Mouse (Mus musculus): ENCODE data around the gene Sppl2b. TPM values are rescaled to one million over a fixed set of nuclear protein-coding genes. Genes with fewer than 3 reads are reported as not detected.

The Sppl2b gene
- polyA plus RNA-seq, 1 experiment from 2014 or later: 49.3 TPM

- no peak for ATAC-seq (ENCODE audit: insufficient number of reproducible peaks, insufficient read depth, low FRiP score, low TSS enrichment, low read depth)
- Histone ChIP-seq H3K4me2 (peak overlapping the region; percentile 96; the same call in 1 of the 2 replicates), H3K9ac (peak overlapping the region; percentile 92), H3K9me3 (no peaks in the 10 kb centered on the region), H3K4me1 (peaks cover 40% of the 10 kb centered on the region), H3K36me3 (peaks cover 24% of the 10 kb centered on the region), H3K27ac (peak overlapping the region; percentile 60; the same call in 1 of the 2 replicates), H3K4me3 (no peak overlapping the region), H3K27me3 (no peaks in the 10 kb centered on the region)
- 66% methylated on average over 5 of the region's 5 CpGs for WGBS
These were observed 1.8 kb downstream of the Sppl2b start for GRCm38 (mm10) chr10:80856908-80857307.

- Histone ChIP-seq H3K4me2 (peak overlapping the region; percentile 96), H3K36me3 (peaks cover 24% of the 10 kb centered on the region), H3K9me3 (no peaks in the 10 kb centered on the region), H3K27ac (peak overlapping the region; percentile 60; the same call in 1 of the 2 replicates), H3K27me3 (no peaks in the 10 kb centered on the region), H3K9ac (peak overlapping the region; percentile 92), H3K4me1 (peaks cover 40% of the 10 kb centered on the region), H3K4me3 (no peak overlapping the region)
- 34% methylated on average over 8 of the region's 8 CpGs for WGBS
- ATAC-seq (ENCODE audit: insufficient number of reproducible peaks, insufficient read depth, low FRiP score, low TSS enrichment, low read depth): no peak
These were observed 2.3 kb downstream of the Sppl2b start for GRCm38 (mm10) chr10:80857386-80857785.

- H3K4me3 ChIP-seq: no peak overlapping the region
- peak overlapping the region; percentile 92 for H3K9ac ChIP-seq
- peak overlapping the region; percentile 96 for H3K4me2 ChIP-seq
- no peaks in the 10 kb centered on the region for H3K9me3 ChIP-seq
- 42% methylated on average over 3 of the region's 3 CpGs for WGBS
- H3K27ac ChIP-seq: peak overlapping the region; percentile 60; the same call in 1 of the 2 replicates
- H3K36me3 ChIP-seq: peaks cover 26% of the 10 kb centered on the region
- no peak for ATAC-seq (ENCODE audit: insufficient number of reproducible peaks, insufficient read depth, low FRiP score, low TSS enrichment, low read depth)
- no peaks in the 10 kb centered on the region for H3K27me3 ChIP-seq
- H3K4me1 ChIP-seq: peaks cover 40% of the 10 kb centered on the region
These were observed 2.8 kb downstream of the Sppl2b start for GRCm38 (mm10) chr10:80857848-80858247.

- Histone ChIP-seq H3K27me3 (no peaks in the 10 kb centered on the region), H3K9me3 (no peaks in the 10 kb centered on the region), H3K4me2 (no peak overlapping the region), H3K4me3 (no peak overlapping the region), H3K9ac (peak overlapping the region; percentile 92), H3K4me1 (peaks cover 37% of the 10 kb centered on the region), H3K36me3 (peaks cover 26% of the 10 kb centered on the region), H3K27ac (no peak overlapping the region)
- 82% methylated on average over 7 of the region's 7 CpGs for WGBS
- ATAC-seq (ENCODE audit: insufficient number of reproducible peaks, insufficient read depth, low FRiP score, low TSS enrichment, low read depth): no peak
These were observed 3.4 kb downstream of the Sppl2b start for GRCm38 (mm10) chr10:80858350-80858935.

GRCm38 (mm10) chr10:80862305-80862704 lies 7.2 kb downstream of the Sppl2b start:
- 91% methylated on average over 5 of the region's 5 CpGs for WGBS
- H3K36me3 ChIP-seq: peaks cover 62% of the 10 kb centered on the region

GRCm38 (mm10) chr10:80864446-80864845 lies 9.4 kb downstream of the Sppl2b start:
- Histone ChIP-seq H3K27ac (no peak overlapping the region), H3K36me3 (peaks cover 78% of the 10 kb centered on the region), H3K27me3 (no peaks in the 10 kb centered on the region), H3K4me3 (no peak overlapping the region), H3K9ac (no peak overlapping the region), H3K4me2 (no peak overlapping the region), H3K9me3 (no peaks in the 10 kb centered on the region), H3K4me1 (no peaks in the 10 kb centered on the region)
- no peak for ATAC-seq (ENCODE audit: insufficient number of reproducible peaks, insufficient read depth, low FRiP score, low TSS enrichment, low read depth)
- WGBS: 90% methylated on average over 16 of the region's 16 CpGs

More at GRCm38 (mm10) chr10:80862305-80862704, 7.2 kb downstream of the Sppl2b start:
- H3K9me3 ChIP-seq: no peaks in the 10 kb centered on the region
- no peak overlapping the region for H3K4me2 ChIP-seq
- H3K4me3 ChIP-seq: no peak overlapping the region
- no peak overlapping the region for H3K27ac ChIP-seq
- ATAC-seq (ENCODE audit: insufficient number of reproducible peaks, insufficient read depth, low FRiP score, low TSS enrichment, low read depth): no peak
- peaks cover 8% of the 10 kb centered on the region for H3K4me1 ChIP-seq
- H3K9ac ChIP-seq: no peak overlapping the region
- no peaks in the 10 kb centered on the region for H3K27me3 ChIP-seq

GRCm38 (mm10) chr10:80870993-80871392 lies 15.9 kb downstream of the Sppl2b start:
- no peak for ATAC-seq (ENCODE audit: insufficient number of reproducible peaks, insufficient read depth, low FRiP score, low TSS enrichment, low read depth)
- H3K27ac ChIP-seq: no peak overlapping the region
- H3K27me3 ChIP-seq: 0 out of 2 replicates have a peak, but pooled peaks cover 5% of the 10 kb centered on the region
- peaks cover 29% of the 10 kb centered on the region for H3K36me3 ChIP-seq
- no peak overlapping the region for H3K4me2 ChIP-seq
- no peaks in the 10 kb centered on the region for H3K4me1 ChIP-seq
- no peak overlapping the region for H3K4me3 ChIP-seq
- H3K9me3 ChIP-seq: no peaks in the 10 kb centered on the region
- H3K9ac ChIP-seq: no peak overlapping the region
- WGBS: 71% methylated on average over 1 of the region's 6 CpGs

GRCm38 (mm10) chr10:80871581-80871980 lies 16.5 kb downstream of the Sppl2b start, which contains the start of gene Tmprss9:
Gene Tmprss9 (plus strand): TSS chr10:80871848.
- WGBS: 20% methylated on average over 9 of the region's 9 CpGs
- ATAC-seq (ENCODE audit: insufficient number of reproducible peaks, insufficient read depth, low FRiP score, low TSS enrichment, low read depth): no peak

GRCm38 (mm10) chr10:80874035-80874434 lies 19.0 kb downstream of the Sppl2b start:
- Histone ChIP-seq H3K4me1 (no peaks in the 10 kb centered on the region), H3K9me3 (no peaks in the 10 kb centered on the region), H3K27me3 (0 out of 2 replicates have a peak, but pooled peaks cover 5% of the 10 kb centered on the region), H3K36me3 (no peaks in the 10 kb centered on the region), H3K27ac (no peak overlapping the region), H3K4me2 (no peak overlapping the region), H3K9ac (peak overlapping the region; percentile 17; the same call in 1 of the 2 replicates), H3K4me3 (no peak overlapping the region)
- WGBS: 80% methylated on average over 9 of the region's 9 CpGs
- no peak for ATAC-seq (ENCODE audit: insufficient number of reproducible peaks, insufficient read depth, low FRiP score, low TSS enrichment, low read depth)

More at GRCm38 (mm10) chr10:80871581-80871980, 16.5 kb downstream of the Sppl2b start, which contains the start of gene Tmprss9:
- Histone ChIP-seq H3K9me3 (no peaks in the 10 kb centered on the region), H3K27me3 (0 out of 2 replicates have a peak, but pooled peaks cover 5% of the 10 kb centered on the region), H3K4me2 (no peak within 1 kb of the TSS), H3K36me3 (peaks cover 23% of the 10 kb centered on the region), H3K4me1 (no peaks in the 10 kb centered on the region), H3K9ac (no peak within 1 kb of the TSS), H3K27ac (no peak within 1 kb of the TSS), H3K4me3 (no peak within 1 kb of the TSS)

- Histone ChIP-seq H3K9me3 (no peaks in the 10 kb centered on the region), H3K27me3 (0 out of 2 replicates have a peak, but pooled peaks cover 5% of the 10 kb centered on the region), H3K9ac (no peak overlapping the region), H3K27ac (no peak overlapping the region), H3K4me3 (no peak overlapping the region), H3K4me1 (no peaks in the 10 kb centered on the region), H3K4me2 (no peak overlapping the region), H3K36me3 (no peaks in the 10 kb centered on the region)
- no peak for ATAC-seq (ENCODE audit: insufficient number of reproducible peaks, insufficient read depth, low FRiP score, low TSS enrichment, low read depth)
- 33% methylated on average over 5 of the region's 5 CpGs for WGBS
These were observed 21.0 kb downstream of the Sppl2b start for GRCm38 (mm10) chr10:80876028-80876427.

GRCm38 (mm10) chr10:80876594-80876993 lies 21.5 kb downstream of the Sppl2b start:
- no peak overlapping the region for H3K4me2 ChIP-seq
- H3K36me3 ChIP-seq: no peaks in the 10 kb centered on the region
- no peaks in the 10 kb centered on the region for H3K4me1 ChIP-seq
- ATAC-seq (ENCODE audit: insufficient number of reproducible peaks, insufficient read depth, low FRiP score, low TSS enrichment, low read depth): no peak
- no peak overlapping the region for H3K27ac ChIP-seq
- 0 out of 2 replicates have a peak, but pooled peaks cover 5% of the 10 kb centered on the region for H3K27me3 ChIP-seq
- H3K9me3 ChIP-seq: no peaks in the 10 kb centered on the region
- H3K9ac ChIP-seq: 0 out of 2 replicates have a peak overlapping the region, but pooled peaks have one; percentile 44
- no peak overlapping the region for H3K4me3 ChIP-seq
- 17% methylated on average over 3 of the region's 3 CpGs for WGBS

GRCm38 (mm10) chr10:80880131-80880641 lies 25.1 kb downstream of the Sppl2b start:
- Histone ChIP-seq H3K4me2 (no peak overlapping the region), H3K27me3 (no peaks in the 10 kb centered on the region), H3K9me3 (no peaks in the 10 kb centered on the region), H3K4me1 (no peaks in the 10 kb centered on the region), H3K36me3 (no peaks in the 10 kb centered on the region), H3K4me3 (no peak overlapping the region), H3K9ac (no peak overlapping the region), H3K27ac (no peak overlapping the region)
- WGBS: 19% methylated on average over 5 of the region's 5 CpGs
- ATAC-seq (ENCODE audit: insufficient number of reproducible peaks, insufficient read depth, low FRiP score, low TSS enrichment, low read depth): no peak

Measured in embryonic facial prominence, embryonic 13.5 days (tissue).